Mouse (Mus musculus) olfactory bulb, adult 2 months (tissue): ENCODE data around the gene Cep131.

Source experiments
- CTCF ChIP-seq: fragments of 200-500 bp; IDR thresholded peaks from 2 replicates; pipeline ENCODE4 v1.5.1; 2012; ENCODE audit warnings: low read depth, mild to moderate bottlenecking, low read length, moderate library complexity; ENCODE audit not compliant: insufficient read depth
- POLR2A ChIP-seq: fragments of 200-500 bp; IDR thresholded peaks from 2 replicates; pipeline ENCODE4 v1.6.1; 2012; ENCODE audit warnings: mild to moderate bottlenecking, low read depth, low read length, moderate library complexity; ENCODE audit not compliant: insufficient read depth

DNA sequence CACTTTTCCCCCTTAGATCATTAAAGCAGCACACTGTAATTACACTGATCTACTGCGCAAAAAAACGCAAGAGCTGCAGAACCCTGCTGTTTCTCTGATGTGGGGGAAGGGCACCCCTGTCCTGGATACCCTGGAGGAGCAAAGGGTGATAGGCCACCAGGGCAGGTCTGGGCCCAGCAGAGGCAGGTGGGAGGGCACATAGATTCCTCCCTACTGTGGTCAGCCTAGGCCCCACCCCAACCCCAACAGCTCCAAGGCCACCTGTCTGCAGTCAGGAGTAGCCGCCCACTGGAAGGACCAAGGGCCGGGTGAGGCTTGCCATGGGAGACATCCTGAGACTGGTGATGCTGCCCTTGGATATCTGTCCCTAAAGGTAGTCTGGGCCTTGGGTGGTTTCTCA lies 41.3 kb downstream of the Cep131 start:
- TF ChIP-seq CTCF (no peak), POLR2A (no peak)
